Mouse (Mus musculus): Measurements from ENCODE around the gene Tex21.

DNA sequence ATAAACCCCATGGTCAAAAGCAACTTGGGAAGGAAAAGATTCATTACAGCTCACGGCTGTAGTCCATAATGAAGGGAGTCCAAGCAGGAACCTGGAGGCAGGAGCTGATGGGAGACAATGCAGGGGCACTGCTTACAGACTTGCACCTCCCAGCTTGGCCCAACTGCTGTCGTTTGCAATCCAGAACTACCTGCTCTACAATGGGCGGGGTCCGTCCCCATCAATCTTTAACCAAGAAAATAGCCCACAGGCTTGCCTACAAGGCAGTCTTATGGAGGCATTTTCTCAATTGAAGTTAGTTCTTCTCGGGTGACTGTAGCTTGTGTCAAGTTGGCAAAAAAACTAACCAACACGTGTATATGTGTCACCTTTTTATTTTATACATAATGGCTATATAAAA is 66.1 kb downstream of the Tex21 start:
- no peak for TF ChIP-seq CTCF (IDR thresholded peaks at IDR 0.05)
- TF ChIP-seq EP300 (IDR thresholded peaks at IDR 0.05) = no peak
